Mouse (Mus musculus): Measurements from ENCODE around the gene Ankmy2. TPM values are rescaled to one million over a fixed set of nuclear protein-coding genes. Genes with fewer than 3 reads are reported as not detected.
"Not testable (repeated sequence)": the region's sequence is repeated elsewhere in the genome, so short reads cannot be mapped to it uniquely, and the experiment has no call there.

The Ankmy2 gene
- polyA plus RNA-seq, 1 experiment, result 16.9 TPM

DNA sequence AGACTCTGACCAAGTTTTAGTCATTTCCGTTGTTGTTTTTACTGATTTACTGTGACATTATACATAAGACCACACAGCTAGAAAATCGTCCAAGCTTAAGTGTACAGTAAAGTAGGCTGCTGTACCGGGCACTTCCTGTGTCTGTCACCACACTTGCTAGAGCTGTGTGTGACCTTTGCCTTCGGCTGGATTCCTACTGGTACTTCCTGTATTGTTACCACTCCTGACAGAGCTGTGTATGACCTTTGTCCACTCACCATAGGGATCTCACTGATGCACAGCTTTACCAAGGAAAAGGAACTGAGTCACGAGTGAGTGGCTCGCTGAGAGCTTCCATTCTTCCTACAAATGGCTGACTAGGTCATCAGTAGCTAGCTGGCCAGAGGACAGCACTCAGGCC, 30.2 kb downstream of the Ankmy2 start:
- DNase-seq, result no peak
- Histone ChIP-seq H3K4me1 (ENCODE audit: control insufficient read depth, insufficient read depth, low read length) (no peaks in the 10 kb centered on the region), H3K27me3 (replicated peaks; ENCODE audit: control insufficient read depth, insufficient read depth, low read length) (no peaks in the 10 kb centered on the region), H3K4me3 (ENCODE audit: insufficient read depth, low read depth, low read length) (no peak overlapping the region), H3K27ac (ENCODE audit: insufficient read depth, low read depth, low read length) (no peak overlapping the region), H3K36me3 (ENCODE audit: control insufficient read depth, insufficient read depth, low read length) (peaks cover 3% of the 10 kb centered on the region; the same call in 1 of the 2 replicates)
- WGBS, result 56% methylated on average over 6 of the region's 6 CpGs
- TF ChIP-seq POLR2A (IDR thresholded peaks at IDR 0.05; ENCODE audit: low read depth, low read length) (no peak), CTCF (conservative IDR thresholded peaks at IDR 0.05; ENCODE audit: insufficient read depth, insufficient read length, low read depth, low read length) (no peak)

DNA sequence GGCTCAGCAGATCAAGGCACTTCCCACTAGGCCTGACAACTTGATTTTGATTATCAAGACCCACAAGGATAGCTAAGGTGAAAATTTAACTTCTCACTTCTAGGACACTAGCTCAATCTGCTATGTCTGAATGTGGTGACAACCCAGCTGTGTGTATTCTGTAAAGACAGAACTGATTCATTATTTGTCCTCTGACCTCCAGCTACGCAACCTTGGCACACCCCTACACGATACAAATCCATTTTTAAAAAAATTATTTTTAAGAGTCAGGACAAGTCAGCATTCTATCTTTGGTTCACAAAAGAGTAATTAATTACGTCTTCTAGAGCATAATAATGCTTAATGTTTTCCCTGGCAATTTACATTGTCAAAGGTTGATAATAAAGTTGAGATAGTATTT, 32.7 kb downstream of the Ankmy2 start:
- no peaks in the 10 kb centered on the region for H3K4me1 ChIP-seq (ENCODE audit: control insufficient read depth, insufficient read depth, low read length)
- 79% methylated on average over 3 of the region's 3 CpGs for WGBS
- no peaks in the 10 kb centered on the region for H3K27me3 ChIP-seq (replicated peaks; ENCODE audit: control insufficient read depth, insufficient read depth, low read length)
- TF ChIP-seq POLR2A (IDR thresholded peaks at IDR 0.05; ENCODE audit: low read depth, low read length) (no peak), CTCF (conservative IDR thresholded peaks at IDR 0.05; ENCODE audit: insufficient read depth, insufficient read length, low read depth, low read length) (no peak)
- no peak overlapping the region for H3K4me3 ChIP-seq (ENCODE audit: insufficient read depth, low read depth, low read length)
- H3K36me3 ChIP-seq (ENCODE audit: control insufficient read depth, insufficient read depth, low read length), result peaks cover 4% of the 10 kb centered on the region; the same call in 1 of the 2 replicates
- DNase-seq, result no peak
- no peak overlapping the region for H3K27ac ChIP-seq (ENCODE audit: insufficient read depth, low read depth, low read length)

DNA sequence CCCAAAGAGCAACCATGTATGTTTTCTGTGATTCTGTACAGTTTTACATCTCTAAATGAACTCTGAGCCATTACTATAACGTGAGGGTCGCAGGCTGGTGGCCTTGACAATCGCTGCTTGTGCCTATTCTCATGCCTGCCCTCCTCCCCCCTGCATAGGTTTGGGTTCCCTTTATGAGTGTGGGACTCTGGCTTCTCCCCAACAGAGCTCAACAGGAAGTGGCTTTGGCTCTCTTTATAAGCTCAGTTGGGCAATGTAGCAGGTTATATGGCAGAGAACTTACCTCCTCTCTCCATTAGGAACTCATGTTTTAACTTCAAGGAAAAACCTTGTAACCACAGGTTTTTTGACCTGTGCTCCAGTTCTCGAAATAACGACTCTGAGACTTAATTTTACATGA, 33.4 kb downstream of the Ankmy2 start:
- H3K27me3 ChIP-seq (replicated peaks; ENCODE audit: control insufficient read depth, insufficient read depth, low read length), result no peaks in the 10 kb centered on the region
- H3K36me3 ChIP-seq (ENCODE audit: control insufficient read depth, insufficient read depth, low read length), result peaks cover 9% of the 10 kb centered on the region
- no peak overlapping the region for H3K27ac ChIP-seq (ENCODE audit: insufficient read depth, low read depth, low read length)
- H3K4me3 ChIP-seq (ENCODE audit: insufficient read depth, low read depth, low read length), result no peak overlapping the region
- WGBS, result 91% methylated on average over 5 of the region's 5 CpGs
- no peaks in the 10 kb centered on the region for H3K4me1 ChIP-seq (ENCODE audit: control insufficient read depth, insufficient read depth, low read length)
- TF ChIP-seq POLR2A (IDR thresholded peaks at IDR 0.05; ENCODE audit: low read depth, low read length) (no peak), CTCF (conservative IDR thresholded peaks at IDR 0.05; ENCODE audit: insufficient read depth, insufficient read length, low read depth, low read length) (no peak)
- no peak for DNase-seq

DNA sequence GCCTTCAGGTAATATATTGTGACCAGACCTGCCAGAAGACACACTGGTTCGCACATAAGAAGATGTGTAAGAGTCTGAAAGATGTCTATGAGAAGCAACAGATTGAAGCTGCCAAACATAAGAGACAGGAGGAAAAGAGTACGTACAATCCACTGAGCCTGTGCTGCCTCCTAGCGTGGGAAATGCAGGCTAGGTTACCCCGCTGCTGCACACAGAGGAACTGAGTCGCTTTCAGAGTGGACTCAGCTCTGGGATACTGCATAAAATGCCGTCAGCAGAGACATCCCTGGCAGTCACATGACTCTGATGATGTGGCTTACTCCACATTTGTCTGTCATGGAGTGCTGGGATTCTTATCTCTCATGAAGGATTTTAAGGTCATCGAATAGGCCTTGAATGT, 38.1 kb downstream of the Ankmy2 start:
- Histone ChIP-seq H3K4me3 (ENCODE audit: insufficient read depth, low read depth, low read length) (no peak overlapping the region), H3K27ac (ENCODE audit: insufficient read depth, low read depth, low read length) (no peak overlapping the region), H3K27me3 (replicated peaks; ENCODE audit: control insufficient read depth, insufficient read depth, low read length) (no peaks in the 10 kb centered on the region), H3K4me1 (ENCODE audit: control insufficient read depth, insufficient read depth, low read length) (no peaks in the 10 kb centered on the region), H3K36me3 (ENCODE audit: control insufficient read depth, insufficient read depth, low read length) (peaks cover 23% of the 10 kb centered on the region)
- WGBS, result 96% methylated on average over 7 of the region's 7 CpGs
- no peak for DNase-seq
- no peak for TF ChIP-seq CTCF (conservative IDR thresholded peaks at IDR 0.05; ENCODE audit: insufficient read depth, insufficient read length, low read depth, low read length)
- TF ChIP-seq POLR2A (IDR thresholded peaks at IDR 0.05; ENCODE audit: low read depth, low read length), result no peak

DNA sequence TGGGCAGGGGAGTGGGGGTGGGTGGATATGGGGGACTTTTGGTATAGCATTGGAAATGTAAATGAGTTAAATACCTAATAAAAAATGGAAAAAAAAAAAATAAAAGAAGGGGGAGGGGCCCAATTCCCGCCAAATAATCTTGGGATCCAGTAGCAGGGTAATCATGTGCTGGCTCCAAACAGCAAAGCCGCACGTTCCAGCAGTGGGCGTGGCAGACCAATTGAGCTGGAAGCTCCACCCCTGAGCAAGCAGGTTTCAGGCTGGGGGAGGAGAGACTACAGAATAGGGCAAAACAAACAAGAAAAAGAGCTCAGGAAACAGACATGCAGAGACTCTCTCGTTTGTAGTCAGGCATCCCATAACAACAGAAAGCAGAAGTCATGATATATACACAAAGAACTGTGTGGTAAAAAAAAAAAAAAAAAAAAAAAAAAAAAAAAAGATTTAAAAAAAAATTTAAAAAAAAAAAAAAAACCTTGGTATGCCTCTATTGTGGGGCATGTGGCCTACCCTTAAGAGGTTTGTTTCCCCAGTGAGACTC, 48.7 kb downstream of the Ankmy2 start:
- not testable (repeated sequence) for H3K27me3 ChIP-seq (replicated peaks; ENCODE audit: control insufficient read depth, insufficient read depth, low read length); H3K4me3 ChIP-seq (ENCODE audit: insufficient read depth, low read depth, low read length); H3K36me3 ChIP-seq (ENCODE audit: control insufficient read depth, insufficient read depth, low read length); DNase-seq; H3K4me1 ChIP-seq (ENCODE audit: control insufficient read depth, insufficient read depth, low read length); H3K27ac ChIP-seq (ENCODE audit: insufficient read depth, low read depth, low read length)
- 65% methylated on average over 5 of the region's 5 CpGs for WGBS

DNA sequence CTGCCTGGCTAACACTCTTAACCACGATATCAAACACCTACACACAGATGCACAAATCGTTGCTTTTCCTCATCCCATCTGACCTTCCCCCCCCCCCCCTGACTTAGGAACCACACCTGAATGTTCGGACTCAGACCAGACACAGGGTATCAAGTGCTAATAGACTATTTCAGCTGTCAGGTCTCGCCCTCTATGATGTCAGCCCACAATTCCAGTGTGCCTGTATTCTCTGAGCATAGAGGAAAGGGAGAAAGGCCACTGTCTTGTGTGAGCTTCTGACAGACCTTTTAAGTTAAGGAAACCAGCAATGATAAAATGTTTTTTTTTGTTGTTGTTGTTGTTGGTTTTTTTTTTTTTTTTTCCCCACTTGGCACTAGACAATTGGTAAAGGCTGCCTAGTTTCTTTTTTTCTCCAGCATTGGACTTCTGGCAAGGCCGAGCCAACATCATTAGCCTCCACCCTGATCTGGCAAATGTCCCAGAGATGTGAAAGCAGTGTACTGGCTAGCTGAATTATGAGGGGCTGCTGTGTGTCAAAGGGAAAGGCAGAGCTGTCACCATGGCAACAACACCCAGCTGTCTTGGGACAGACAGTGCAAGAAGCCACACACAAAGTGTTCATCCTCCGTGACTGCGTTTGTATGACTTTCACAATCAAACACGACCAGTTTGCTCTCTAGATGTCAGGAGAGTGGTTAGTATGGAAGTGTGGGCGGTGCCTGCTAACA, 50.3 kb downstream of the Ankmy2 start:
- no peak for TF ChIP-seq CTCF (conservative IDR thresholded peaks at IDR 0.05; ENCODE audit: insufficient read depth, insufficient read length, low read depth, low read length)
- no peak for TF ChIP-seq POLR2A (IDR thresholded peaks at IDR 0.05; ENCODE audit: low read depth, low read length)
- Histone ChIP-seq H3K36me3 (ENCODE audit: control insufficient read depth, insufficient read depth, low read length) (no peaks in the 10 kb centered on the region), H3K27ac (ENCODE audit: insufficient read depth, low read depth, low read length) (no peak overlapping the region), H3K4me1 (ENCODE audit: control insufficient read depth, insufficient read depth, low read length) (no peaks in the 10 kb centered on the region), H3K4me3 (ENCODE audit: insufficient read depth, low read depth, low read length) (no peak overlapping the region), H3K27me3 (replicated peaks; ENCODE audit: control insufficient read depth, insufficient read depth, low read length) (no peaks in the 10 kb centered on the region)
- WGBS, result 42% methylated on average over 9 of the region's 9 CpGs
- peak; percentile 81 for DNase-seq

DNA sequence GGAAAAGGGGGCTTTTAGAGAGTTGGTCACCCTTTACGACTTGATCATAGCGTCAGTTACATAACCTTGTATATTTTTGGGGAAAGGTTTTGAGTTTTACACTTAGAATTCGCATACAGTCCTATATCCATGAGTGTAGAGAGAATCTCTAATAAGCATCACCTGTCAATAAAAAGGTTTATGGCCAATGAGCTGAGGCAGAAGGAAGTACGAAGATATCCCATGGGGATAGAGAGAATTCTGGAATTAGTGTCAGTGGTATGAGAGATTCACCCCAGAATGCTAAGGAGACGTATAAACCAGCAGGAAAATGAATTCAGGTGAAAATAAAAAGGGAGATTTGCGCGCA, 50.9 kb downstream of the Ankmy2 start:
- Histone ChIP-seq H3K36me3 (ENCODE audit: control insufficient read depth, insufficient read depth, low read length) (no peaks in the 10 kb centered on the region), H3K27ac (ENCODE audit: insufficient read depth, low read depth, low read length) (no peak overlapping the region), H3K4me1 (ENCODE audit: control insufficient read depth, insufficient read depth, low read length) (no peaks in the 10 kb centered on the region), H3K4me3 (ENCODE audit: insufficient read depth, low read depth, low read length) (no peak overlapping the region), H3K27me3 (replicated peaks; ENCODE audit: control insufficient read depth, insufficient read depth, low read length) (no peaks in the 10 kb centered on the region)
- TF ChIP-seq CTCF (conservative IDR thresholded peaks at IDR 0.05; ENCODE audit: insufficient read depth, insufficient read length, low read depth, low read length), result no peak
- no peak for TF ChIP-seq POLR2A (IDR thresholded peaks at IDR 0.05; ENCODE audit: low read depth, low read length)
- WGBS, result 66% methylated on average over 7 of the region's 7 CpGs
- DNase-seq, result no peak

All from kidney, adult 2 months (tissue).